Mouse (Mus musculus) cerebellum, adult 9-11 months (tissue): ENCODE data around the gene Dennd2d.

Experiments used
- DNase-seq: peaks from one replicate; pipeline ENCODE4 v3.0.0; 2022

Gene Dennd2d

GRCm38 (mm10) chr3:106482281-106483081, at the start of gene Dennd2d:
Dennd2d (plus strand) TSS chr3:106482405.
- DNase-seq, result no peak

- peak; percentile 15 for DNase-seq
These were observed 33.6 kb upstream of the Dennd2d start for GRCm38 (mm10) chr3:106448571-106448970.

- no peak for DNase-seq
These were observed 33.2 kb upstream of the Dennd2d start for GRCm38 (mm10) chr3:106448995-106449394.

- no peak for DNase-seq
These were observed 32.6 kb upstream of the Dennd2d start for GRCm38 (mm10) chr3:106449567-106449966.

GRCm38 (mm10) chr3:106452616-106453015, 29.6 kb upstream of the Dennd2d start:
- DNase-seq, result no peak

- no peak for DNase-seq
These were observed 24.8 kb upstream of the Dennd2d start for GRCm38 (mm10) chr3:106457298-106457869.

- no peak for DNase-seq
These were observed 20.1 kb upstream of the Dennd2d start for GRCm38 (mm10) chr3:106462059-106462470.

GRCm38 (mm10) chr3:106462493-106462892, 19.7 kb upstream of the Dennd2d start:
- DNase-seq, result no peak

GRCm38 (mm10) chr3:106464750-106465149, 17.5 kb upstream of the Dennd2d start:
- DNase-seq, result no peak

- DNase-seq, result no peak
These were observed 8.0 kb upstream of the Dennd2d start for GRCm38 (mm10) chr3:106474210-106474609.

- no peak for DNase-seq
These were observed 5.3 kb upstream of the Dennd2d start for GRCm38 (mm10) chr3:106476863-106477262.

GRCm38 (mm10) chr3:106483297-106483696, 1.1 kb downstream of the Dennd2d start:
- no peak for DNase-seq

GRCm38 (mm10) chr3:106483796-106484405, 1.7 kb downstream of the Dennd2d start:
- DNase-seq, result no peak

GRCm38 (mm10) chr3:106484861-106485260, 2.7 kb downstream of the Dennd2d start:
- DNase-seq, result no peak

GRCm38 (mm10) chr3:106485810-106486209, 3.6 kb downstream of the Dennd2d start:
- DNase-seq, result no peak

GRCm38 (mm10) chr3:106487551-106487950, 5.3 kb downstream of the Dennd2d start:
- DNase-seq, result no peak

GRCm38 (mm10) chr3:106490239-106490638, 8.0 kb downstream of the Dennd2d start:
- DNase-seq, result no peak

- no peak for DNase-seq
These were observed 10.5 kb downstream of the Dennd2d start for GRCm38 (mm10) chr3:106492723-106493122.

- DNase-seq, result no peak
These were observed 11.0 kb downstream of the Dennd2d start for GRCm38 (mm10) chr3:106493202-106493601.

- DNase-seq, result no peak
These were observed 11.7 kb downstream of the Dennd2d start for GRCm38 (mm10) chr3:106493882-106494281.

GRCm38 (mm10) chr3:106494417-106494950, 12.3 kb downstream of the Dennd2d start:
- no peak for DNase-seq

GRCm38 (mm10) chr3:106495346-106496044, 13.3 kb downstream of the Dennd2d start:
- DNase-seq, result no peak
